Mouse (Mus musculus) erythroblast, embryonic 14.5 days (primary cell): ENCODE measurements around the gene Nhsl1. TPM values are rescaled to one million over a fixed set of nuclear protein-coding genes. Genes with fewer than 3 reads are reported as not detected.

Source experiments
- H3K27me3 ChIP-seq: 2 replicates; pipeline ENCODE4 v1.6.1; 2012; ENCODE audit warnings: inconsistent platforms; ENCODE audit not compliant: control insufficient read depth
- H3K36me3 ChIP-seq: 2 replicates; pipeline ENCODE4 v1.6.1; 2012; ENCODE audit warnings: mild to moderate bottlenecking, inconsistent platforms; ENCODE audit not compliant: control insufficient read depth
- H3K4me1 ChIP-seq: 2 replicates; pipeline ENCODE4 v1.6.1; 2012; ENCODE audit warnings: inconsistent platforms; ENCODE audit not compliant: control insufficient read depth
- H3K4me3 ChIP-seq: replicated peaks from 2 replicates; pipeline ENCODE3; 2012; ENCODE audit warnings: moderate library complexity, mild to moderate bottlenecking, inconsistent platforms
- H3K9me3 ChIP-seq: 2 replicates; pipeline ENCODE4 v1.6.1; 2012; ENCODE audit warnings: low read length, inconsistent platforms, mixed read lengths; ENCODE audit not compliant: control insufficient read depth
- GATA1 ChIP-seq: IDR thresholded peaks from 2 replicates; pipeline ENCODE4 v1.6.1; 2012; ENCODE audit warnings: low read length, inconsistent platforms, mixed read lengths
- TAL1 ChIP-seq: IDR thresholded peaks from 3 replicates; pipeline ENCODE4 v1.6.1; 2012; ENCODE audit warnings: low read length, inconsistent platforms, mixed read lengths
- polyA plus RNA-seq: library from polyadenylated mRNA; stranded (reverse); fragments of >175 nt; gene quantifications from 2 replicates; pipeline ENCODE4 v1.2.3, GENCODE M21; 2012

Gene Nhsl1
- polyA plus RNA-seq, 1 experiment, result not detected

DNA sequence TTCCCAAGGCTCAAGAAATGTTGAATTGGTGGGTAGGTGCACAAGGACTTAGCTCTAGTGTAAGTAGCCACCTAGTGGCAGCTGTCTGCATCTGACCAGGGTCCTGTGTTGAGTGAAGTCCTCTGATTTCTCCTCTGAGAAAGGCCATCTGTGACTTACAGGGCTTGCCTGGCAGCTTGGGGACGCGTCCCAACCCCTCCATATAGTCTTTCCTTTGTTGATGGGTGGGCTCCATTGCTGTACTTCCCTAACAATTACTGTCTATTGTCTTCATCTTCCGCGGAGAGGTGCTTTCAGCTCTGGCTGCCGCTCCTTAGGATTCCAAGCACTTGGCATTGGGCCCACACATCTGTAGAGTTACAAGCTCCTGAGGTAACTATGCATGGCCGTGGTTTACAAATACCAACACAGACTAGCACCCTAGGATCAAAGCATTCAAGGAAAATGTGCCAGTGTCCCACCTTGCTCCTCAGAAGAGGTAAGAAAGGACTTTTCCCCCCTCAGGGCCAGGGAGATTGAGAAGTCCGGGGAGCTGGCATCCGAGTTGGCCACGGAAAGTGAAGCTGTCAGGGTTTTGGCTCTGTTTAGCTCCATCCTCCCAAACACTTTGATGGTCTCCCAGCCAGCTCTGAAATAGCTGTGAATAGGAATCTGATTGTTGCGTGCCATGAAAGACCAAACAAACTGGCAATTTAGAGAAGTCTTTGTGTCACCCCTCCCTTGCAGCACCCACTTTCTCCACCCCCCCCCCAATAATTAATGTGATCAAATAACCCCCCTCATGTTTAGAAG, 70.2 kb downstream of the Nhsl1 start:
- no peak for TF ChIP-seq GATA1
- no peak for TF ChIP-seq TAL1
- Histone ChIP-seq H3K27me3 (no peaks in the 10 kb centered on the region), H3K36me3 (no peaks in the 10 kb centered on the region), H3K9me3 (no peaks in the 10 kb centered on the region), H3K4me3 (no peak overlapping the region), H3K4me1 (no peaks in the 10 kb centered on the region)

DNA sequence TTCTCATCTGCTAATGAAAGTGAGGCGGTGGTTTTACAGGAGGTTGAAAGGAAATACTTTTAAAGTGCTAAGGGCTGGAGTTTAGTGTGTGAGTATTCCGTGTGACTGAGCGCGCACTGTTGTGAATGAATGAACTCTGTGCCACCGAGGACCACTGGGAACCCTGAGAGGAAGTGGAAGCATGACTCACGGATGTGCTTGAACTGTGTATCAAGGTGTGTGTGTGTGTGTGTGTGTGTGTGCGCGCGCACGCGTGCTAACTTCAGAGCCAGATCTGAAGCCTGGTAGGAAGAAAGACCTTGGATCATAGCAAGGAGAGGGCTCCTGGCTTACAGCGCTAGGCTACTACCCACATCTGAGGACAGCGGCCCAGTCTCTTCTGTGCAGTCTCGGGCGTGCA, 71.2 kb downstream of the Nhsl1 start:
- no peaks in the 10 kb centered on the region for H3K27me3 ChIP-seq
- H3K36me3 ChIP-seq, result no peaks in the 10 kb centered on the region
- no peak for TF ChIP-seq GATA1
- TF ChIP-seq TAL1, result no peak
- no peak overlapping the region for H3K4me3 ChIP-seq
- H3K4me1 ChIP-seq, result no peaks in the 10 kb centered on the region
- no peaks in the 10 kb centered on the region for H3K9me3 ChIP-seq

DNA sequence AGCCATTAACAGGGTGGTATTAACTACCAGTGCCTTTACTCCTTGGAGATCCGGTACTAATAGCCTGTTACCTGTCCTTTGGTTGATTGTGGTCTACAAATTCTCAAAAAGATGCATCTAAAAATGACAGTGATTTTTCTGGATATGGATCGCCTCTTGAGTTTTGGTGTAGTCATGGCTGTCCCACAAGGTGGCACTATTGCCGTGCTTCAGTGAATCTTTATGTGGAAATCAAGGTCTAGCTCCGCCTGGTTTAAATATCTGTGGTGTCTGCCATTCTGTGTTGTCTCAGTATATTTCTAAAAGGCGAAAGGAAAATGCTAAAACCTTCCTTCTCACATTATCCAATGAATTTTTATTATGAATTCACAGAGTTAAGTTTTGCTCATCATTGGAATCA, 72.8 kb downstream of the Nhsl1 start:
- Histone ChIP-seq H3K4me3 (no peak overlapping the region), H3K9me3 (no peaks in the 10 kb centered on the region), H3K4me1 (no peaks in the 10 kb centered on the region), H3K27me3 (no peaks in the 10 kb centered on the region), H3K36me3 (no peaks in the 10 kb centered on the region)
- no peak for TF ChIP-seq GATA1
- no peak for TF ChIP-seq TAL1

DNA sequence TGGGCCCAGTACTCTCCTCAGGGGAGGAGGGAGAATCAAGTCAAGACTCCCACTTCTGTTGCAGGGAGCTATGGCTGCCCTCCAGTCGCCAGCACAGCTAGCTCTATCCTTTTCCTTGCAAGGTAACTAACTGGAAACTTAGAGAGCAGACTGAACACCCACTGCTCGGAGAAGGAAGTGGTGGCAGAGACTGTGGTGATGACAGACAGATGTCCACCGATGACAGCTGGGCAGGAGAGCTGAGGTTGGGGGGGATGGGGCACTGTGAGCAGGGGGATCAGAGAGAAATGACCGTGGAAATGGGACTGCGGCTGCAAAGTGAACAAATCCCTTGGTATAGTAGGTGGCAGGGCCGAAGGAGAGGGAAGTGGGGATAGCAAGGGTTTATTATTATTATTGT, 73.5 kb downstream of the Nhsl1 start:
- no peaks in the 10 kb centered on the region for H3K27me3 ChIP-seq
- no peaks in the 10 kb centered on the region for H3K9me3 ChIP-seq
- H3K36me3 ChIP-seq, result no peaks in the 10 kb centered on the region
- TF ChIP-seq GATA1, result no peak
- no peak for TF ChIP-seq TAL1
- H3K4me1 ChIP-seq, result no peaks in the 10 kb centered on the region
- H3K4me3 ChIP-seq, result no peak overlapping the region

DNA sequence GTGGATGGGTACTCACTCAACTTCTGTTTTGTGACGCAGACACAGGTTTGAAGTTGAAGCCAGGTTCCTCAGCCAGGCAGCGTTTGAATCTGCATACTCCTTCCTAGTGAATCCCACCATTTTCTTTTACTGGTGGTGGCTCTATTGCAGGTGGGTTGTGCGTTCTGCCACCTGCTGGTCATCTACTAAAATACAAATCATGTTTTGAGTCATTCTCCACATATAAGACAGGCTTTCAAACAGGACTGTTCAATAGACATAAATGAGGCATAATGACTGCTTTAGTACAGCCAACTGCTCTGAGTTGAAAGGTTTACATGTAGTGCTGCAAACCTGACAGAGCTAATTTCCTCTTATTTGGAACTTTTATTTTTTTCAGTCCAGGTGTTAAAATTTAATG, 75.0 kb downstream of the Nhsl1 start:
- TF ChIP-seq TAL1 (no peak), GATA1 (no peak)
- H3K36me3 ChIP-seq, result no peaks in the 10 kb centered on the region
- H3K4me1 ChIP-seq, result no peaks in the 10 kb centered on the region
- no peak overlapping the region for H3K4me3 ChIP-seq
- no peaks in the 10 kb centered on the region for H3K9me3 ChIP-seq
- no peaks in the 10 kb centered on the region for H3K27me3 ChIP-seq

DNA sequence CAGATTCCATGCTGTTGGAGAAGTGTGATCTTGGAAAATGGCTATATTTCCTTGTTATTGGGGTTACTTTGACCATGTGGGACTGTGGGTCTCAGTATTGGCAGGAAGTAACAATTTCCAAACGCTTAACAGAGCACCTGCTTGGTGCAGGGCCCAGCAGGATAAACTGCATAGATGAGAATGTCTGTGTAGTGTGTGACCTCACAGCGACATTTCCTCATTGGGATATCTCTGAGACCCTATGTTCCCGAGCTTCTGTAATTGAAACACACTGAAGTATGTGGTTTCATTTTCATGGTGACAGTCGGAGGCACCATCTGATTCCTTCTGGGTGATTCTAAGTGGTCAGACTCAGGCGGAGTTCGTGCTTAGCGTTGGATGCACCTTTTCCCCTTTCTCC, 75.5 kb downstream of the Nhsl1 start:
- no peak for TF ChIP-seq GATA1
- TF ChIP-seq TAL1, result no peak
- Histone ChIP-seq H3K27me3 (no peaks in the 10 kb centered on the region), H3K4me1 (no peaks in the 10 kb centered on the region), H3K36me3 (no peaks in the 10 kb centered on the region), H3K9me3 (no peaks in the 10 kb centered on the region), H3K4me3 (no peak overlapping the region)

DNA sequence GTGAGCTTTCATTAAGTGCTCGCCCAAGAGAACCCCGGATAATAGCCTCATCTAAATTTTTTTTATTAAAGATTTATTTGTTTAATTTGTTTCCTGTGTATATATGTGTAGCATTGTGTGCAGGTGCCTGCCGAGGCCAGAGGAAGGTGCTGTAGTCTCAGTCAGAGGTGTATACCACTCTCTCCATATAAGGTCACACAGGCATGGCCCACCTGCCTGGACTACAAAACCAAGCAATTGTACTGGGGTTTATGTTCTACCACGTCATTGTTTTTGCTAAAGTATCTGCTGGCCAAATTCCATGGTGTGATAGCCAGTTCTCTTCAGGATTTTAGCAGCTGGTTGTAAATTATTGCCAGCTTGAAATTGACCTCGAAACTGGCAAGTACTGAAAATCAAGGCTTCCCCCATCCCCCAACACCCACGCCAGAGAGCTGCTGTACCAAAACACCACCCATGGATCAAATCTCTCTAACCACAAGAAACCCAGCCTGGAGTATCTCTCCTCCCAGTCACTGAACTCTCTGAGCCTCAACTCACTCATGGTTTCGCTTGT, 81.4 kb downstream of the Nhsl1 start:
- Histone ChIP-seq H3K9me3 (no peaks in the 10 kb centered on the region), H3K27me3 (no peaks in the 10 kb centered on the region), H3K36me3 (no peaks in the 10 kb centered on the region), H3K4me1 (no peaks in the 10 kb centered on the region), H3K4me3 (no peak overlapping the region)
- no peak for TF ChIP-seq GATA1
- no peak for TF ChIP-seq TAL1

DNA sequence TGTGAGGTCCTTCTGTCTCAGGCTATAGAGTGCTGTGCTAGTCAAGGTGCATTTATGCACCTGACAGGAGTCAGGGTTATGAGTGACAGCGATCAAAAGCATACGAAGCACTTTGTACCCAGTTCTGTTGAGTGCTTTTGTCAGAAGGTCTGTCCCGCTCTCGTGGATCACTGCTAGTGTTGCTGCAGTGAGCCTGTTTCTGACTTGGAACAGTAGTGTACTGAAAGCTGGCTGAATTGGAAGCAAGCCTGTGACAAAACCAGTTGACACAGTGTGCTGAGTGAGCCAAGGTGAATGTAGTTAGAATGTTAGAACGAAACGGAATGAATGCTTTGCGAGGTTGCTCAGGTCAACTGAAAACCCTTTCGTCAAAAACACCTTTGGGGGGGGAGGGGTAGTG, 82.2 kb downstream of the Nhsl1 start:
- Histone ChIP-seq H3K36me3 (no peaks in the 10 kb centered on the region), H3K9me3 (no peaks in the 10 kb centered on the region), H3K4me1 (no peaks in the 10 kb centered on the region), H3K27me3 (no peaks in the 10 kb centered on the region), H3K4me3 (no peak overlapping the region)
- TF ChIP-seq GATA1 (no peak), TAL1 (no peak)

DNA sequence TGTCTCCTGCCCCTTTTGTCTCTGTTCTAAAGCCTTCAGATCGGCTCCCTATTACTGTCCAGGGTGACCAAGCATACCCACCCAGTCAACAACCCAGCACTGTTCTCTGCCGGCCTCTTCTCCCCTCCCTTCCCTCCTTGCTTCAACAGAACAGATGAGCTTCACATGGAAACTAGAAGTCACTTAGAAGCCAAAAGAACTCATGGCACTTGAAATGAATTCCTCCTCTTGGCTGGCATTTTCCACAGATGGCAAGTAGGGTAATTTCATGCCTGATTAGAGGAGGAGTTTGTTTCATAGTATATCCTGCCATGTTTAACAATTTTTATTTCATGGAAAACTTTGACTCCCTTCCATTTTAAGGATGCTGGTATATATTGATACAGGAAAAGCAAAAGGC, 85.2 kb downstream of the Nhsl1 start:
- no peak for TF ChIP-seq GATA1
- no peak for TF ChIP-seq TAL1
- no peak overlapping the region for H3K4me3 ChIP-seq
- H3K9me3 ChIP-seq, result no peaks in the 10 kb centered on the region

DNA sequence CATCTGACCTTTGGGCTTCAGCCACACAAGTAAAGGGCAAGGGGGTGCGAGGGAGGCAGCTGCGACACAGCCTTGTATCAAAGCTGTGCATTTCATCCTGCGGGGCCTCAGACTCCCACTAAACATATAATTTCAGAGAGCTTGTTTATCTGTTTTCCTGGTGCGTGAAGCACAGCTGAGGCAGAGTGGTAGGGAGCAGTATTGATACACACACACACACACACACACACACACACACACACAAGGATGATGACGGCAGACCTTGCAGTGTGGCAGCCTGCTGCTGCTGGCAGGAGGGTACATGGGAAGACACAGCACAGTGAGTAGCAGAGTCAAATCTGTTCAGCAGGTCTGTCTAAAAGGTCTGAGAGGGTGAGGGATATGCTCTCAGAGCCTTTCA, 85.9 kb downstream of the Nhsl1 start:
- TF ChIP-seq GATA1, result no peak
- no peak for TF ChIP-seq TAL1
- Histone ChIP-seq H3K4me3 (no peak overlapping the region), H3K4me1 (peaks cover 10% of the 10 kb centered on the region), H3K9me3 (no peaks in the 10 kb centered on the region), H3K36me3 (no peaks in the 10 kb centered on the region), H3K27me3 (no peaks in the 10 kb centered on the region)

More for the DNA sequence above, 85.2 kb downstream of the Nhsl1 start:
- Histone ChIP-seq H3K36me3 (no peaks in the 10 kb centered on the region), H3K4me1 (peaks cover 10% of the 10 kb centered on the region), H3K27me3 (no peaks in the 10 kb centered on the region)
